Mouse (Mus musculus) left cerebral cortex, postnatal 14 days (tissue): ENCODE measurements around the gene Cavin2. TPM values are rescaled to one million over a fixed set of nuclear protein-coding genes. Genes with fewer than 3 reads are reported as not detected.

Source experiments
- DNase-seq, 2 experiments: peaks; one replicate each; pipeline ENCODE4 v3.0.0; 2021 to 2022; ENCODE audit warnings: low spot score in 2 of 2, mixed read lengths in 1 of 2
- intact Hi-C: fragments of 180-260 bp; cut with DNase I; formaldehyde crosslinking; loops from one replicate; pipeline ENCODE4 v1.15.1; 2025
- total RNA-seq, 2 experiments: library from RNA; stranded (reverse); gene quantifications; 2 replicates each; pipeline ENCODE4 v1.2.3; 2021

Gene Cavin2
- total RNA-seq, 2 experiments from 2014 or later = 7.1 to 8.8 TPM

GRCm38 (mm10) chr1:51292348-51292747 is 3.4 kb downstream of the Cavin2 start:
- intact Hi-C loops = no loop called here
- DNase-seq = no peak

GRCm38 (mm10) chr1:51300295-51300930 is 11.5 kb downstream of the Cavin2 start:
- intact Hi-C loops = no loop called here

GRCm38 (mm10) chr1:51307056-51307455 is 18.1 kb downstream of the Cavin2 start:
- intact Hi-C loops = no loop called here
- no peak for DNase-seq

More at GRCm38 (mm10) chr1:51300295-51300930, 11.5 kb downstream of the Cavin2 start:
- DNase-seq = no peak

GRCm38 (mm10) chr1:51315476-51315875 is 26.6 kb downstream of the Cavin2 start:
- intact Hi-C loops = no loop called here
- DNase-seq = no peak

GRCm38 (mm10) chr1:51323506-51323905 is 34.6 kb downstream of the Cavin2 start:
- DNase-seq = no peak

GRCm38 (mm10) chr1:51328541-51328940 is 39.6 kb downstream of the Cavin2 start:
- intact Hi-C loops = loop anchor here (10.0 kb wide), 1 partner anchor 184 kb away; no protein-coding TSS in a partner anchor
- DNase-seq = no peak

More at GRCm38 (mm10) chr1:51323506-51323905, 34.6 kb downstream of the Cavin2 start:
- intact Hi-C loops = loop anchor here (10.0 kb wide), 1 partner anchor 179 kb away; no protein-coding TSS in a partner anchor

GRCm38 (mm10) chr1:51332986-51333385 is 44.1 kb downstream of the Cavin2 start:
- intact Hi-C loops = loop anchor here (2.0 kb wide), 1 partner anchor 406 kb away; no protein-coding TSS in a partner anchor
- no peak for DNase-seq

GRCm38 (mm10) chr1:51333557-51334285 is 44.8 kb downstream of the Cavin2 start:
- intact Hi-C loops = loop anchor here (1.0 to 2.0 kb wide), 2 partner anchors 371 to 407 kb away; no protein-coding TSS in a partner anchor
- DNase-seq = peak; percentile 94 to 95

GRCm38 (mm10) chr1:51334289-51334688 is 45.4 kb downstream of the Cavin2 start:
- intact Hi-C loops = loop anchor here (1.0 kb wide), 1 partner anchor 372 kb away; no protein-coding TSS in a partner anchor

GRCm38 (mm10) chr1:51335081-51335480 is 46.2 kb downstream of the Cavin2 start:
- DNase-seq = no peak
- intact Hi-C loops = no loop called here

More at GRCm38 (mm10) chr1:51334289-51334688, 45.4 kb downstream of the Cavin2 start:
- DNase-seq = peak; percentile 63 to 78

- no peak for DNase-seq
- intact Hi-C loops = no loop called here
Observed at GRCm38 (mm10) chr1:51344160-51344559, 55.2 kb downstream of the Cavin2 start.

- no peak for DNase-seq
- intact Hi-C loops = no loop called here
Observed at GRCm38 (mm10) chr1:51347596-51347995, 58.7 kb downstream of the Cavin2 start.

GRCm38 (mm10) chr1:51348631-51349030 is 59.7 kb downstream of the Cavin2 start:
- no peak for DNase-seq

GRCm38 (mm10) chr1:51349291-51349967 is 60.5 kb downstream of the Cavin2 start:
- intact Hi-C loops = no loop called here

More at GRCm38 (mm10) chr1:51348631-51349030, 59.7 kb downstream of the Cavin2 start:
- intact Hi-C loops = no loop called here

More at GRCm38 (mm10) chr1:51349291-51349967, 60.5 kb downstream of the Cavin2 start:
- DNase-seq = no peak

Other genes with a start within 250 kb of the Cavin2 start
- gene Nabp1, start 189.3 kb downstream of the Cavin2 start, total RNA-seq = 10 to 100 TPM; 11.7 to 15.9 TPM